Mouse (Mus musculus) ES-CJ7 (cell line): ENCODE results near the gene Tbc1d7.

Source experiments
- DNase-seq: peaks from one replicate; pipeline ENCODE4 v3.0.0; 2011; ENCODE audit warnings: low read depth, low spot score

Gene Tbc1d7

GRCm38 (mm10) chr13:43193932-43194331, 22.6 kb upstream of the Tbc1d7 start:
- no peak for DNase-seq

GRCm38 (mm10) chr13:43193266-43193665, 22.0 kb upstream of the Tbc1d7 start:
- DNase-seq: no peak

GRCm38 (mm10) chr13:43191741-43192192, 20.5 kb upstream of the Tbc1d7 start:
- DNase-seq: no peak

- no peak for DNase-seq
Measured at GRCm38 (mm10) chr13:43191290-43191689, 20.0 kb upstream of the Tbc1d7 start.

GRCm38 (mm10) chr13:43187736-43188135, 16.4 kb upstream of the Tbc1d7 start:
- peak; percentile 40 for DNase-seq

- DNase-seq: peak; percentile 87
Measured at GRCm38 (mm10) chr13:43183248-43184055, 12.2 kb upstream of the Tbc1d7 start.

- DNase-seq: peak; percentile 74
Measured at GRCm38 (mm10) chr13:43182465-43183201, 11.3 kb upstream of the Tbc1d7 start.

GRCm38 (mm10) chr13:43181104-43181503, 9.8 kb upstream of the Tbc1d7 start:
- peak; percentile 60 for DNase-seq

- DNase-seq: no peak
Measured at GRCm38 (mm10) chr13:43177317-43177716, 6.0 kb upstream of the Tbc1d7 start.

- DNase-seq: no peak
Measured at GRCm38 (mm10) chr13:43176676-43177075, 5.4 kb upstream of the Tbc1d7 start.

GRCm38 (mm10) chr13:43173262-43173661, 2.0 kb upstream of the Tbc1d7 start:
- DNase-seq: peak; percentile 78

- DNase-seq: peak; percentile 84
Measured at GRCm38 (mm10) chr13:43172036-43172713, 874 bp upstream of the Tbc1d7 start.

GRCm38 (mm10) chr13:43167721-43168120, 3.6 kb downstream of the Tbc1d7 start:
- DNase-seq: no peak

- no peak for DNase-seq
Measured at GRCm38 (mm10) chr13:43159429-43159828, 11.9 kb downstream of the Tbc1d7 start.

GRCm38 (mm10) chr13:43158281-43158680, 13.0 kb downstream of the Tbc1d7 start:
- DNase-seq: no peak

- DNase-seq: no peak
Measured at GRCm38 (mm10) chr13:43157370-43157769, 13.9 kb downstream of the Tbc1d7 start.

- no peak for DNase-seq
Measured at GRCm38 (mm10) chr13:43152005-43152520, 19.2 kb downstream of the Tbc1d7 start.

GRCm38 (mm10) chr13:43149661-43150060, 21.6 kb downstream of the Tbc1d7 start:
- DNase-seq: peak; percentile 13

- no peak for DNase-seq
Measured at GRCm38 (mm10) chr13:43148692-43149091, 22.6 kb downstream of the Tbc1d7 start.

GRCm38 (mm10) chr13:43146515-43147258, 24.6 kb downstream of the Tbc1d7 start:
- no peak for DNase-seq

- DNase-seq: no peak
Measured at GRCm38 (mm10) chr13:43144720-43145418, 26.4 kb downstream of the Tbc1d7 start.
